Mouse (Mus musculus) mature B cell (primary cell): Measurements from ENCODE around the gene Cela3a.
"Not testable (repeated sequence)": the region's sequence is repeated elsewhere in the genome, so short reads cannot be mapped to it uniquely, and the experiment has no call there.

Experiments
- in situ Hi-C: fragments of 300-500 bp; cut with MboI; formaldehyde crosslinking; loops from 2 replicates; pipeline ENCODE4 v1.14.3; 2019

Gene Cela3a

DNA sequence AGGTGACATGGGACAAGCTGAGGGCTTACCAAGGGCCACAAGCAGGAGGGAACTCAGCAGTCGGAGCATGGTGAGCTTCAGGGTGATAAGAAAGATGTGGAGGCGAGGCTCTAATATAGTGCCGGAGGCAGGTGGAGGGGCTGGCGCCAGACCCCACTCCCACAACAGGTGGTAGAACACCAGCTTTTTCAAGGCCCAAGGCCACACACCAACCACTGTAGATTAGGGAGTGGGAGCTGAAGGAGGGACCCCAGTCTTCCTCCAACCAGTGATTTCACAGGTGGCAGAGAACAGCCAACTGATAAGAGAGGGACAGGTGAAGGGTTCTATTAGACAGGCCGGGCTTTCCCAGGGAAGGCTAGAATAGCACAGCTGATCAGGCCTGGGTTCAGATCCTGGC lies at the start of gene Cela3a:
TSS of gene Cela3a (minus strand) at position 101 of the 400 bp plus-strand sequence.
- in situ Hi-C loops, result no loop called here

DNA sequence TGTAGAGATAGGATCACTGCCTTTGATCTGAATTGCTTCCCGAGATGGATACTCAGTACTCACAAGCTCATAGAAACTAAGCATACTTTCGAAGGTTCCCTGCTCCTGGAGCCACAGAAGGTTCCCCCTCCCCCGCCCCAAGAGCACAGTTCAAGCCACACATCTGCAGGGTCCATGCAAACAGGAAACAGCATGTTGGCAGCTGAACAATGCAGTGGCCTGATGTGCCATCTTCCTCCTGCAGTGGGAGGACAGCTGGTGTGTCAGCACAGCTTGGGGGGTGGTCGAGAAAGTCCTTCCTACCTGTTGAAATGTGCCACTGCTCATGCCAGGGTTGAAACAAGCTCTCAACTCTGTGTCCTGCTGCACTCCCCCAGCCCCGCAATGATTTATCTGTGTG lies 49.3 kb upstream of the Cela3a start:
- in situ Hi-C loops, result no loop called here

DNA sequence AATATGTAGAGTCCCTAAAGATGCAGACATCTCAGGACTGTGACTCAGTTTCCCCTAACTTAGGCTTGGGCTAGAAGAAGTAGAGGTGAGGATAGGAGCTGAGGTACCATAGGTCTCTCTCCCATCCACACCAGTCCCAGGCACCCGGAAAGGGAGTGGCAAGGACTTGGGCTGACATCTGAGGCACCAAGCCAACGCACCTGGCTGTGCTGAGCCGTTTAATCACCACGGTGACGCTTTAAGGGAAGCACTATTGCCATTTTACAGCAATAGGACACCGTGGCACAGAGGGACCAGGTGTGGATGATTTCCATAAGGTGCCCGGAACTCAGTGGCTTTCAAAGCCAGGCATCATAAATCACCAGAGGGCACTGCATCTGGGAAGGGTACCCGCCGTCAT lies 48.7 kb upstream of the Cela3a start:
- in situ Hi-C loops, result no loop called here

DNA sequence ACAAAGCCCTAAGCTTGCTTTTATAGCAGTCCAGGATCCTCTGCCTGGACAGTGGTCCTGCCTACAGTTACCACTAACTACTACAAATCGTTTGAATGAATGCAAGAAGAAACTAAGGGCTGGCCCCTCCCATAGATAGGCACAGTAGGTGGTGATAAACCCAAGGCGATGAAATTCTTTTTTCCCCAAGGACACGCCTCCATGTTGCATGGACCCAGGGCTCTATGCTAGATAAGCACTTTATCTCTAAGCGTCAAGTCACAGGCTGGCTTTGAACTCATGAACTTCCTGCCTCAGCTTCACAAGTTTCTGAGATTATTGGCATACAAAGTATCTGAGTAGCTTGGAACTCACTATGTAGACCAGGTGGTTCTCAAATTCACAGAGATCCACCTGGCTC lies 47.7 kb upstream of the Cela3a start:
- in situ Hi-C loops, result no loop called here

DNA sequence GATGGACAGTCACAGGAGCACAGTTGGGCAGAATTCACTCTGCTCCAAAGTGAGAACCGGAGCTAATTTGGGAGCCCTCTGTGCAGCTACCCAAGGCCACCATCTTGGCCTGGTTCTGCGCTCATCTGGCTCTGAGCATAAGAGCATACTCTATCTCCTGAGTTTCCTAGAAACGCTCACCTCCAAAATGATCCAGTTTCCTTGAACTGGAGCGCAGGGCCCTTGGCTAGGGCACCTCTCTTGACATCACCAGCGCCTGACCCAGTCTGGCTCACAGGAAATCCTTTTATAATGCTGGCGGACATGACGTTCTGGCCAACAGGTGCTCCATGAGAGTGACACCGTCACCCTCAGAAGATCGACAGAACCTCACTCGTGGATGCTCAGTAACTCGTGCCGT lies 47.0 kb upstream of the Cela3a start:
- in situ Hi-C loops, result no loop called here

DNA sequence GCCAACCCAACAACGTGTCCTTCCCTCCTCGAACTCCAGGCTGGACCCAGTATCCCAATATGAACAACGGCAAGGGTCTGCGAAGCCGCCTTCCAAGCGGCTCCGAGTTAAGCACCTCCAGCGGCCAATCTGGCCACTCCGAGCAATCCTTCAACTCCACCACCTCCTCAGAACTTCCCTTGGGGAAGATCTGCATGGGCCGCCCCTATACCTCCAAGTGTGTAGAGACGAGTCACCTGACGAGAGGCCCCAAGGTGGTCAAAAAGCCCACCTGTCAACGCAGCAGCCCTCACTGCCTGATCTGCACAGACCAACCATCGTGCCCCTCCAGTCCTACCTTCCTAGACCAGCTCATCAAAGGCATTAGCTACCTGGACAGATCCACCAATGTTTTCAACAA lies 45.0 kb upstream of the Cela3a start:
- in situ Hi-C loops, result no loop called here

DNA sequence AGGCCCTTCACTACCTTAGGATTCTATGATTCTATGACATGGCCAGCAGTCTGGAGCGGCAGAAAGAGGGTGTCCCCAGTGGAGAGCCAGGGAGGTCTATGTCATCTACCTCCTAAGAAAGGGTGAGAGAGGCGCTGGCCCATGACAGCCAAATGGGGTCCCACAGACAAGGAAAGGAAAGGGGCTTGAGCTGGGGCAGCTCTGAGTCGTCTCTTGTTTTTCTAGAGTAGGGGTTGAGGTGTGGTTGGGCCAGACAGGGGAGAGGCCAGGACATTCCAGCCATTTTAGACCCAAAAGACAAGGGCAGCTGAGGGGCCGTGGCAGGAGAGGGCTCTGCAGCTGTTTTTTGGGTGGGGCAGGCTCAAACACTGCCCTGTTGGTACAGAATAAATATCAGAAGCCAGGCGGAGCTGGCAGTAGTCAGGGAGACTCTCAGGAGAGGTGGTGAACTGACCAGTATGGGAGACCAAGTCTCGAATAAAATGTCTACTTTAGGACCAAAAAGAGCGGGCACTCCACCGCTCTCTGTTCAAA lies 43.7 kb upstream of the Cela3a start, which contains the start of gene 1700013G24Rik:
TSS of gene 1700013G24Rik (plus strand) at position 51 of the 534 bp plus-strand sequence.
- in situ Hi-C loops, result no loop called here

DNA sequence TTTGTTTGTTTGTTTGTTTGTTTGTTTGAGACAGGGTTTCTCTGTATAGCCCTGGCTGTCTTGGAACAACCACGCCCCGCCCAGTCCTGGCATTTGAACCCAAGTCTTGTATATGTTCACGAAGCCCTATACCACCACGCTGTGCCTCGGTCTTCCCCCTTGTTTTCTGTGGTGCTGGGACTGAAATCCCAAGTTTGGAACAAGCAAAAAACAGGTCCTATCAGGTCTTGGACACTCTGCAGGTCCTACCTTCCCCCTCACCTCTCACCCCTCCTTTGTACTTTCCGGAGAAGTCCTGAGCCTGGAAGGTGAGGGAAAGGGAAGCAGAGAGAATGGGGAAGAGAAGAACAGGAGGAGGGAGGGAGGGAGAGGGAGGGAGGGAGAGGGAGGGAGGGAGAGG lies 42.6 kb upstream of the Cela3a start:
- in situ Hi-C loops, result no loop called here

DNA sequence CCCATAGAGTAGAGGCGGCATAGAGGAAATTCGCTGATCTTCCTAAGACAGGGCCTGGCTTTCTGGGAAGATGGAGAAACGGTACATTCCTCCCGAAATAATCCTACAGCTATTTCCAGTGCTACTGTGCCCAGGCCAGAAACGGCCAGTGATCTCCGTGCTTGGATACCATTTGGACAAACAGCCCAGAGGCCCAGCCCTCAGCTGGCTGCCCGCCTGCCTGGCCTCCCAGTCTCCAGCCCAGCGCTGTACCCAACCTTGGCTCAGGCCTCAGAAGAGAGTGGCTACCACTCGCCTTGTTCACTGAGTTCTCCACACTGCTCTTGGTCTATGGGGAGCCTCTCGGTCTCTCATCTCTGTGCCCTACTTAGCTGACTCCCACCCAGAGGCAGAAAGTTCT lies 40.1 kb upstream of the Cela3a start:
- in situ Hi-C loops, result no loop called here

DNA sequence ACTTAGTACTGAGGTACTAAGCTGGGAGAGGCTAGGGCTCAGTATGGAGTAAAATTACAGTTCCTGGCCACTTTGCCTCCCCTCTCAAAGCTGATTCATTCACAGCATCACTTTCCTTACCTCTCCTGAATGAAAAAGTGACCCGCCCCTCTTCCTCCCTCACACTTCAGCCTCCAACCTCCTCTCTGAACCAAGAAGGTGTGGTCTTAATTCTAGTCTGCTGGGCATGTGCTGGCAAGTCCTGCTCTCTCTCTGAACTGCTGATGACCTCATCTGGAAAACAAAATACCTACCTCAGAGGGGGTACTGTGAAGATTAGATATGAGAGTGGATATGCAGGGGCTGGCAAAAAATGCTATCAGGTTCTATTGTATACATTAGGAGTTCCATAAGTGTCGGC lies 39.5 kb upstream of the Cela3a start:
- in situ Hi-C loops, result no loop called here

DNA sequence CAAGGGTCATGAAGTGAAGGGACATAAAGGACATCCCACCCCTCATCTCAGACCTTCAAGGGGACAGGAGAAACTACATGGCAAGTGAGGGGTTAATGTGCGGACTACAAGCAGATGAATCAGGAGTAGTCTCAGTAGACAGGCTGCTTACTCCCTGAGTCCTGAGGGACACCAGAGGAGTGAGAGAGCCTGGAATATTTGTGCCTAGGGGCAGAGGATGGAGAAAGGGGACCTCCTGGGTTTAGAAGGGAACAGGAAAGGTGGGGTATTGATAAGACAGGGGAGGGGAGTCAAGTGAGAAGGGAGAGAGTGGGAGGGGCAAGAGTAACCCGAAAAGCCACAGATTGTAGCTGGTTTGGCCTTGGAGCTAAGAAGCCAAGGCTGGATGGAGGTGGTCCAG lies 39.0 kb upstream of the Cela3a start:
- in situ Hi-C loops, result no loop called here

DNA sequence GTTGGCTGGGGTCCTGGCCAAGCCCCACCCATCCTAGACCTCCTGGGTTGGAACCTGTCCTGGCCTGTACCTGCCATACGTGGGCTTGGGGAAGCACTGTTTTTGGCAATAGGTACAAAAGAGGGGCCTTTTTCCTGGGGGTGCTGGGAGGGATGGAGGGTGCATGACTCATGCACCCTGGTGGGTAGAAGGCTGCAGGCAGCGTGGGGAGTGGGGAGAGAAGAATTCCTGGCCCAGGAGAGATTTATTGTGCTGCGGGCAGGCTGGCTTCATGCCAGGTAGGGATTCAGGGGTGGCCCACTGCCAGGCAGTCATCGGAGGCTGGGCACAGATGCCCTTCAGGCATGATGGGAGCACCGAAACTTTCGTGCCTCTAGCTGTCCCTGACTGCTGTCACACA lies 38.6 kb upstream of the Cela3a start:
- in situ Hi-C loops, result no loop called here

DNA sequence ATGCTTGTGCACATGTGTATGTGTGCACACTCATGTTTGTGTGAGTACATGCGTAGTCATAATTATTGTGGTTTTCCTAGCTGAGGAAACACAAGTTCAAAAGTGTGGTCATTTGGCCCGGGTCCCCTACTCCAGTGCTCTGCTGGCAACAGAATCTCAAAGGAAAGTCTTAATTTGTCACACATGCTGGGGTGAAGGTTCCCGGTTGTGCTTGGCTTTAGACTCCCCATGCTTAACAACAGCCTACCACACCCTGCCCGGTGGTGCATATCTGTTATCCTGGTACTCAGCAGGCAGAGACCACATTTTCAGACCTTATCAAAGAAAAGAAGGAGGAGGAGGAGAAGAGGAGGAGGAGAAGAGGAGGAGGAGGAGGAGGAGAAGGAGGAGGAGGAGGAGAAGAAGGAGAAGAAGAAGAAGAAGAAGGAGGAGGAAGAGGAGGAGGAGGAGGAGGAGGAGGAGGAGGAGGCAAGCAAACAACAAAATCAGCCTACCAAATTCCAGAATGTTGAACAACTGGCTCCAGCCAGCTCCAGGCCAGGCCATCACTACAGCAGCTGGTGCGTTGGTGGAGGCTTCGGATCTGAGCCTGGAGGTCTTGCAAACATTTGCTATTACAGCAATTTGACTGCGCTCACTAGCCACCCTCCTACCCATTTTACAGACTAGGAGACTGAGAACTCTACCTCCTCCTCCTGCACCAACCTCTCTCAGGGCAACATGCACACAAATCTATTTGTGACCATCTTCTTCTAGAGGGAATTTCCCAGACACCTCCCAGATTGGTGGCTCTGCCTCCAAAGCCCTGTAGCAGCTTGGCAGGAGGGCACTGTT lies 38.0 kb upstream of the Cela3a start:
- in situ Hi-C loops, result no loop called here

DNA sequence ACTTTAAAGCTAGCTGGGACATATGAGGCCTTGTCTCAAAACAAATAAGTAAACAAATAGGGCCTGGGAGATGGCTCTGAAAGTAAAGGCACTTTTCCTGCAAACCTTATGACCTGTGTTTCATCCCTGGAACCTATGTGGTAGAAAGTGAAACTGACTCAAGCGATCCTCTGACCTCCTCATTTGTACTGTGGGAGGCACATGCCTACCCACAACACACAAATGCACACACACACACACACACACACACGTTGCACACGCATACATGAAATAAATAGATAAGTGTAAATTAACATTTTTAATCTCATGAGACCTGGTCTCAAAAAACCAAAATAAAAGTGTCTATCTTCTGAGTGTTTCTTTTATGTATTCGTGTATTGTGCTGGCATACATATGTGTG lies 36.3 kb upstream of the Cela3a start:
- in situ Hi-C loops, result no loop called here

DNA sequence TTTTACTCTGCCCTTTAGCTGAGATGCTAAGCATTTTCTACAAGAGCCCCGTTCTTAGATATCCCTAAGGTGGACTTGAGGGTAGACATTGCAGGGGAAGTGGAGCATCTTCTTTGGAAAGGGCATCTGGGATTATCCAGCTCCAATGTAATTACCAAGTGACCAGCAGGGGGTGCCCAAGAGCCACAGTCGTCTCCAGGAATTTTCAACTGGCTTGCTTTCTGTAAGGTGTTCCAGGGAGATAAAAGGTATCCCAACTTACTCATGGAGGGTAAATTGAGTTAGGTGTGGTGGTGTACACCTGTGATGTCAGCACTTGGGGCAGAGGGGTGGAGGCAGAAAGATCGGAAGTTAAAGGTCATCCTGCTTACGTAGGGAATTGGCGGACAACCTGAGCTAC lies 34.0 kb upstream of the Cela3a start:
- in situ Hi-C loops, result no loop called here

DNA sequence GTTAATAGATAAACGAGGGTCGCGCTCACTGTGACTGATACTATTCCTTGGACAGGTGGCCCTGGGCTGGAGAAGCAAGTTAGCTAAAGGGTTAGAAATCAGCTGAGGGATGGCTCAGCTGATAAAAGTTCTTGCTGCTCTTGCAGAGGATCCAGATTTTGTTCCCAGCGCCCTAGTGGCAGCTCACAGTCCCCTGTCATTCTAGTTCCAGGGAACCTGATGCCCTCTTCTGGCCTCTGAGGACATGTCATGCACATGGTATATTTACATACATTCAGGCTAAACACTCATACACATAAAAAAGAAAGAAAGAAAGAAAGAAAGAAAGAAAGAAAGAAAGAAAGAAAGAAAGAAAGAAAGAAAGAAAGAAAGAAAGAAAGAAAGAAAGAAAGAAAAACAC lies 31.7 kb upstream of the Cela3a start:
- in situ Hi-C loops, result no loop called here

DNA sequence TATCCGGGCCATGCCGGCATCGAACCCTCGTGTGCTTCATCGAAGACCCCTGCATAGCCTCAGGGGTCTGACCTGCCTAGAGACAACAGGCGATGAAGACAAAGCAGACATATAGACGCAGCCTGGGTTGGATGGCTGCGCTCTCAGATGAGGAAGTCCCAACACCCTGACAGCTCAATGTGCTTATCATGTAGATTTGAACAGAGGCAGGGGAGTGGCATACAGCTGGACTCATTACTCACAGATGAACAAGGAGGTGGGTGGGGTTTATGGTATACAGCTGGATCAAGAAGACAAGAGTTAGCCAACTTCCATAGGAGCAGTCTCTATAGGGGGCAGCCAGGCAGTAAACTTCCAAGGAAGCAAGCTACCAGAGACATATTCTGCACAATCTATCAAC lies 29.3 kb upstream of the Cela3a start:
- in situ Hi-C loops, result no loop called here

DNA sequence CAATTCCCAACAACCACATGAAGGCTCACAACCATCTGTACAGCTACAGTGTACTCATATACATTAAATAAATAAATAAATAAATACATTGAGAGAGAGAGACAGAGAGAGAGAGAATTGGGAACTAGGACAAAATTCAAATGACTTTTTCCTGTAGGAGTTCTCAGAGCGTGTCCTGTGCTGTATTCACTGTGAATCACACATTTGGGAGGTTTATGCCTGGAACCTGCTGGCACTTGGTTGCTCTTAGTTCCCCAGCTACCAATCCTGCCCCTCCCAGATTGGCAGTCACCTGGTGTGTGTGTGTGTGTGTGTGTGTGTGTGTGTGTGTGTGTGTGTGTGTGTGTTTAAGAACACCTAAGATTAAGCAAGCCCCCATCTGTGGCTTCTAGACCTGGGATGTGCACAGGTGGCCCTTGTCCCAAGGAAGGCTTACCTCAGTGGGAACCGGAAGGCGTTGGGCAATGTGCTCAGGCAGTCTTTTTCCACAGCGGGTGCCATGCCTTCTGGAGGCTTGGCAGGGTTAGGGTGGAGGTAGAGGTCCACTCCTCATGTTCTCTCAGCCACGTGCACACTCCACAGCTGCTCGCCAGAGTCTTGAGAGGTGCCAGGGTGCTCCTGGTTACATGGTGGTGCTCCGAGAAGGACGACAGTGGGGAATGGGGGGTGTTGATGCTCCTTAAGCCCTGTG lies 27.5 kb upstream of the Cela3a start:
- in situ Hi-C loops, result no loop called here

DNA sequence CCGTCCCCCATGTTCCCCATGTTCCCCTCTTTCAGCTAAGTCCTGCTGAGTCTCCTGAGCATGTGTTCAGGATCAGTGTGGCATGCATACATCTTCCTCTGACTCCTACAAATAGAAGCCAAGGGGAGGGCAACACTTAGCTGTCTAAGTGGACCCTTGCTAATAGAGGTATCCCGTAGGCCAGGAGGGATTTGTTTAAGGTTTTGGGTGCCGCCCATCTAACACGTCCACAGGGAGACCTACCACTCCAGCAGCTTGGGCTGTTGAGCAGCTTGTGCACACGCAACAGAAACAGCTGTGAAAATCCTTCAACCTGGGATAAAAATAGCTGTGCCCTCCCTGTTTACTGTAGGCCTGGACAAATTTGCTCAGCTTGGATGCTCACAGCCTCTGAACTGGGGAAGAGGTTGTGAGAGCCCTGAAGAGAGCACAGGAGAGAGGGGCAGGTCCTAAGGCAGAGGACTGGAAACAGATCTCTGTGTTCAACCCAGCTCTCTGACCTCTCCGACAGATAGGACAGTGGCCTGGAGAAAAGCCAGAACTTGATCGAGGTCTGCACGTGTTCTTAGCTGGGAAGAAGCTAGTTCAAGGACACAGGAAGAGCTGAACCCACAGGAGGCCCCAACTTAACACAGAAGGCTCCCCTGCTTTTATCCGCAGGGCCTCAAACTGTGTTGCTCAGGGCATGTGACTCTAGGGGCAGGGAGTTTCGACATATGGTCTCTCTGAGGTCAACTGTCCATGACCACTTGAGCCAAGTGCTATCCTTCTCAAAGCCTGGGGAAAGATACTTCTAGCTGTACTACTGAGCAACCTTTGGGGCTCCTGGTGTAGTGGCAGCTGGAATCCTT lies 23.3 kb upstream of the Cela3a start:
- in situ Hi-C loops, result not testable (repeated sequence)

DNA sequence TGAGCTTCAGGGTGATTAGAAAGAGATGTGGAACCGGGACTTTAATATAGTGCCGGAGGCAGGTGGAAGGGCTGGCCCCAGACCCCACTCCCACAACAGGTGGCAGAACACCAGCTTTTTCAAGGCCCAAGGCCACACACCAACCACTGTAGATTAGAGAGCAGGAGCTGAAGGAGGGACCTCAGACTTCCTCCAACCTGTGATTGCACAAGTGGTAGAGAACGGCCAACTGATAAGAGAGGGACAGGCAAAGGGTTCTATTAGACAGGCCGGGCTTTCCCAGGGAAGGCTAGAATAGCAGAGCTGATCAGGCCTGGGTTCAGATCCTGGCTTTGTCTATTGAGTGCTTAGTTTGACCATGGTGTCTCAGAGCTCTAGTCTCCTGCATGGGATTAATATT lies 20.9 kb upstream of the Cela3a start, which contains the start of gene Cela3b:
TSS of gene Cela3b (minus strand) at position 39 of the 400 bp plus-strand sequence.
- in situ Hi-C loops, result no loop called here

DNA sequence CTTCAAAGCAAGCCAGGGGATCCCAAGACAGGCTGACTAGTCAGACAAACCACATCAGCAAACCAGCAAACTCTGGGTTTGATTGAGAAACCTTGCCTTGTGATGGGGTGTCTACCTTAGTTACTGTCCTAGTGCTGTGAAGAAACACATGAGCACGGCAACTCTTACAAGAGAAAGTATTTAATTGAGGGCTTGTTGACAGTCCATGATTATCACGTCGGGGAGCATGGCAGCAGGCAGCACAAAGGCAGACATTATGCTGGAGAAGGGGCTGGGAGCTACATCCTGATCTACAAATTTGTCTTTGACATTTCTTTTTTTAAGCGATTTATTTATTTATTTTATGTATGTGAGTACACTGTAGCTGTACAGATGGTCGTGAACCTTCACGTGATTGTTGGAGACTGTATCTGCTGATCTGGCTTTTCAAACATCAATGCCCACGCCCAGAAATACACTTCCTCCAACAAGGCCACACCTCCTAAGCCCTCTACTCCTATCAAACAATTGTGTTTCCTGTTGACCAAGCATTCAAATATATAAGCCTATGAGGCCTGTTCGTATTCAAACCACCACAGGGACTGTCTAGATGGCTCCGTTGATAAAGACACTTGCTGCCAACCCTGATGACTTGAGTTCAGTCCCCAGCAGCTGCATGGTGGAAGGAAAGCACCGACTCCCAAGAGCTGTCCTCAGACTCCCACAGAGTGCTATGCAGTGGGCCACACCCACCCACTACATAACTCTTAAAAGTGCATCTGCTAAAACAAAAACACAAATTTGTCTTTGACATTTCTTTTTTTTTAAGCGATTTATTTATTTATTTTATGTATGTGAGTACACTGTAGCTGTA lies 8.3 kb upstream of the Cela3a start:
- in situ Hi-C loops, result no loop called here
